Mouse (Mus musculus) cerebellum, postnatal 4 days (tissue): ENCODE results near the gene Slain2.

Experiments
- DNase-seq, 2 experiments: peaks; one replicate each; pipeline ENCODE4 v3.0.0; 2022; ENCODE audit warnings: low spot score in 2 of 2, mixed read lengths in 1 of 2

The Slain2 gene

DNA sequence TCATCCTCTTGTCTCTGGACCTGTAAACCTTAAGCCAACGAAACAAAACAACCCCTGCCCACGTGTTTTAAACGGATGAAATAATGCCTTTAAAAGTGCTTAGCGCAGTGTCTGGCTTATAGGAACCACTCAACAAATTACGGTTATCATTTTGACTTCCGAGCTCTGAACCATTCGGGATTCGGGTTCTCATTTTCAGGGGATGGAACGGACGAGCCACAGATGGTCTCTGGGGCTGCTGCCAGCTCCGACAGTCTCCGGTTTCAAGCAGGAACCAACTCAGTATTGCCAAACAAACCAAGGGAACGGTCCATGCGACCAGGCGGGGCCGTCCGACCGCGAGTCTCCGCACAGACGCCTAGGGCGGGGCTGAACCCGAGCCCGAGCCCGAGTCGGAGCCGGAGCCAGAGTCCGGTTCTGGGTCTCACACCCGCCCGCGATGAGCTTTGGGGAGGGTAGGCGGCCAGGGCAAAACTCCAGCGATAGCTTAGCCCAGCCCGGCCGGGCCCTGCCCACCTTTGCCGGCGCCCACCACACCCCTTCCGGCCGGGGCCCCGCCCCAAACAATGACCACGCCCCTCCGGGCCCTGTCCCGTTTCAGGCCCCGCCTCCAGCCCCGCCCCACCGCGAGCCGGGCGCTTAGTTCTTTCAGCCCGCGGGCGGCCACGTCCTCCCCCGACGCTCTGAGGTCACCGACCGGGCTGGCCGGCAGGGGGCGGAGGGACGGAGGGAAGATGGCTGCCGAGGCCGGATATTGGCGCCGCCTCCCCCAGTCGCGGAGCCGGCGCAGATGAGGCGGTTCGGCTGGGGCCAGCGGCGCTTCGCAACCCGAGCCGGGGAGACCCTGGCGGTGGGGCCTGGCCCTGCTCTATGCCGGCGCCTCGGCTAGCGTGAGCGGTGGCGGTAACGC, at the start of gene Slain2:
Gene Slain2, plus strand, starts transcription at position 657 of the 910 bp plus-strand sequence.
- DNase-seq, result peak; percentile 97 to 99

DNA sequence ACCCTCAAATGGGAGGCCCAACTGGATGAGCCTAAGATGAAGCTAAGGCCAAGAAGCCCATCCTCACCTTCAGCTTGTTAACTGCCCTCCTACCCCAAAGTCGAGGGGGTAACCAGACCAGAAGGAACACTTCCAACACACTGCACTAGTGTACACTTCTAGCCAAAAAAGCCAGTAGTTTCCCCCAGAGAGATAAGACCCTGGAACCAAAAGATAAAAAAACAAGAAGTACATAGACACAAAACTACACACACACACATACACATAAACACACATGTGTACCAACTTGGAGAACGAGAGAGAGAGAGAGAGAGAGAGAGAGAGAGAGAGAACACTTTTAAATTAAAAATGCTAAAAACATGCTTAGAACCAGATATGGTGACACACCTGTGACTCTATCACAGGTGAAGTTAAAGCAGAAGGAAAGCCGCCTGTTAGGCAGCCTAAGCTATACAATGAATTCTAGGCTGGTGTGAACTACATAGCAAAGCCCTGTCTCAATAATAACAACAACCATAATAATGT, 49.4 kb upstream of the Slain2 start:
- no peak for DNase-seq

DNA sequence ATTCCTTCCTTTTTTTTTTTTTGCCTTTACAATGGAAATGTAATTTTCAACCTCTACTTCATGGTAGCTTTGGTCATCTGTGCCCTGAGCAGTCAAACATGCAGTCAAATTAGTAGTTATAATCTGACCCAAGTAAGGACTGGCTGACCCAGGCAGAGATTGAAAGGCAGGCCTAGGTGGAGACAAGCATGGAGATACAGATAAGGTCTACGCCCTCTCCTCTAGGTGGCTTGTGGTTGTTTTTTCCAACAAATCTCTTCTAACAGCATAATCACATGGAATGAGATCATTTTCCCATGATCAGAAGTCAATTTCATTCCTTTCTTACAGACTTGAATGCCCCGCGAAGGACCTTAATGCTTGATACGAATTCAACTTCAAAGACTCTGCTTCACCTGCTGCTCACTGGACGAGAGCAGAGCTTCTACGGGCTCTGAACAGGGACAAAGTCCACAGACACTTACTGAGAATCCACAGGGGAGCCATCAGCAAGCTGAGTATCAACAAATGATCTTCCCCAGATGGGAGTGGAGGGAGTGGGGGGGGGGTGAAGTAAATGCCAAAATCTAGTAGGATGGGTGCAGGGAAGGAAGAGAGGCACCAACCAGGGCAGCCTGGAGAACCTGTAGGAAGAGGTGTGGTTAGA, 47.7 kb upstream of the Slain2 start:
- no peak for DNase-seq

- DNase-seq, result no peak
Measured at GRCm38 (mm10) chr5:72867036-72867672, 47.0 kb upstream of the Slain2 start.

DNA sequence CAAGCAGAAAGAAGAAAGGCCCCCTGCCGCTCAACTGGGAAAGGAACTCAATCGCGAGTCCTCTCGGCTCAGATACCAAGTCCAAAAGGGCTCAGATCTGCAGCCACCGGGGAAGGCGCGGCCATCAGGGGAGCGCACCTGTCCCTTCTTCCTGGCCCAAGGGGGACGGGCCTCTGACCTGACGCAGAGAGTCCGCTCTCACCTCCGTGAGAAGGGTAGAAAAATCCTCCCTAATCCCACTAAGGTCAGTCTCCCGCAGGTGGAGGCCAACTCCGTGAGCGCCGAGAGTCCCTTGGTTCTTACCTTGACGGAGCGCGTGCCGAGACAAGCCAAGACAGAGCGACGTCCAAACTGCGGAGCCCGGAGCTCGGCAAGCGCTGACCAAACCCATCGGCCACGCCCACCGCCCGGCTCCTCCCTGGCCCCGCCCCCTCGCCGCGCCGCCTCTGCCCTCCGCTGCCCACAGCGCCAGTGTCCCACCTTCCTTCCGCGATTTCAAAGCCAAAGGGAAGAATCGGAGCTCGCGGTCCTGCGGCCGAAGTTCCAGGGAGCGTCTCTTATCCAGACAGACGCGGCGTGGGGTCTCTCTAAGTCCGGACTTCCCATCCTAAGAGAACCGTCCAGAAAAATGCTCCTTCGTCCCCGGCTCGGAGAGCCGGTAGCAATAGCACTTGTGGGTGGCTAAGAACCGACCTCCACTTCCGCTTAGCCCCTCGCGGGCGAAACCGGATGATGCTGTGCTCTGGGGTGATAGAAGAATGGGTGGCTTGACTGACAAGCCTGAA, 45.8 kb upstream of the Slain2 start, which contains the start of gene Tec:
Gene Tec, minus strand, starts transcription at position 393 of the 785 bp plus-strand sequence.
- peak; percentile 77 to 89 for DNase-seq

DNA sequence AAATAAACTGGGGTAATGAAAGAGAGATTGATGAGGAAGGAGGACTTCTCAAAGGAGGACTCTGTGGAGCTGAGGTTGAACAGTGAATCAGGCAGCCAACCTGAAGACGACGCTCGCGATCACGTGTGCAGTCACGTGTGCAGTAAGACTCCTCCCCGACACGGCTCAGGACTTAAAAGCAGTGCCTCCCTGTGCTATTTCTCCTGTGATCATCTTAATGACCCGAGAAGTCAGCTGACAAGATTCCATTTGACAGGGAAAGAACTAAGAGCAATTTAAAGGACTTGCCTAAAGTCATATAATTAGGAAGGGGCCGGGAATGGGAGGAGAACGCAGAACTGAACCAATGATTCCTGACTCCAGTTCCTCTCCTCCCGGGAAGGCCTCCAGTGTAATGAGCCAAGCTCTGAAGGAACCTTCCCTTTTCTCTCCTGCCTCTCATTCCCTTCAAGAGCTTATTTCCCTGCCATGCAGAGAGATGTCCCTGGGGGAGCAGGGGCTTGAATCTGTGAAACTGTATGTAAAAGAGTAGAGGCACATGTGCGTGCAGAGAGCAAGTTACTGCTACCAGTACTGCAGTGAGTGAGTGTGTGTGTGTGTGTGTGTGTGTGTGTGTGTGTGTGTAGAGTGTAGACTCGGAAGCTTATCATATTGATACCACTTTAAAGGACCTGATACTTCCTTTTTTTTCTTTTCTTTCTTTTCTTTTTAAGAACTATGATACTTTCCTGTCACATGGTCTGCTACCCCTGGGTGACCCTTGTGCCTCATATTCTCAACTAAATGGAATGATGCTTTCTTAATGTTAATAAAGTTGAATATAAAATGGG, 44.1 kb upstream of the Slain2 start:
- DNase-seq, result no peak

- no peak for DNase-seq
Measured at GRCm38 (mm10) chr5:72871114-72871513, 43.0 kb upstream of the Slain2 start.

DNA sequence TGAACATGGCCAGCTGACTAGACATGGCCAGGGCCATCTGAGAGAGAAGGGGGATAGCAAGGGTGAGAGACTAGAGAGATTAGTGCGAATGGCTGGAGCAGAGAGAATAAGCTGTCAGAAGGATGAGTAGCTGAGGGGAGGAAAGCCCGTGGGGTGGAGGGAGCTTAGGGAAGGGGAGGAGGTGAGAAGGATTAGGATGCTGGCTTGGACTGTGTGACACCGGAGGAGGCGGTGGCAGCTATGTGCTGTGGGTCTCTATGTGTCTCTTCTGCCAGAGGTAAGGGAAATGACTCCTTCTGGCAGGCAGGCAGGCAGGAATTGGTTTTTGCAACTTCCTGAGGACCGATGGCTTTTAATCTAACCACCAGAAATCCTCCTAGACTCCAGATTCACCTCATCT, 34.4 kb upstream of the Slain2 start:
- no peak for DNase-seq

DNA sequence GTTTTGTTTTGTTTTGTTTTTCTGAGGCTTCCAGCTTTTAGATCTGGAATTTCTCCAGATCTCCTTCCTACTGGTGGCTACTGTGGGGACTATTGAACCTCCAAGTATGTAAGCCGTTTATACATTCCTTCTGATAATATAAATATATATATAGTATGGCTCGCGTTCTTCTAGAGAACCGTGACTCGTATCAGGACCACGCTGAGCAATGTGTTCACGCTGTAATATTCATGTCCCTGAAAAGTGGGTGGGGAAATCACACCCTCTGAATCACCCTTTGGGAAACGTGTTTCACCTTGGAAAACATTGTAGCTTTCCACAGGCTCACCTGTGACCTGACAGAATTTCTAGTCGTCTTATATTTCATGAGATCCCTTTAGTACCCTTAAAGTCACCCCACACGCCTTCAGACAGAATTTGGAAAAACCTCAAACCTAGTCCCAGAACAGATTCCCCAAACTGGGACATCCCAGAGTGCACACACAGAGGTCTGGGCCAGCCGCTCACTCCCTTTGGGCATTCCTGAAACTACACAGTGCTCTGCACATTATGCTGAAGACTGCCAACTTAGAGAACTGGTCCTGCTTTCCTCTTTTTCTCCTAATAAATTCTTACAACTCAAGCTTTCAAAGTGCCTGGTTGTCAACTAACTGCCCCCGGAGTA, 32.2 kb upstream of the Slain2 start:
- no peak for DNase-seq

DNA sequence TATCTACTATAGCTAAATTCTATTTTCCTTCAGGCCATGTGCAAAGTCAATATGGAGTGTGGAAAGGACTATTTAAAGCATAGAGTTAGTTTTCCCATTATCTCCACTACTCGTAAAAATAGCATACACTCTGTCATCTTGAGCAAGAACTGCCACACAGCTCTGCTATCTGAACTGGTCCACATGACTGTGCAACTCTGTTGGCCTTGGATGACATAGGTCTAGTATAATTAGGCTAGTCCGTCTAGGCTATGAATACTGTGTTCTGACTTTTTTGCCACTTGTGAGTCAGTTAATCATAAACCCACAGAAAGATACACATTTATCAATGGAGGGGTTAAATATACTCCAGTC, 31.7 kb upstream of the Slain2 start:
- no peak for DNase-seq

- DNase-seq, result no peak
Measured at GRCm38 (mm10) chr5:72883706-72884105, 30.4 kb upstream of the Slain2 start.

- no peak for DNase-seq
Measured at GRCm38 (mm10) chr5:72886458-72887222, 27.5 kb upstream of the Slain2 start.

DNA sequence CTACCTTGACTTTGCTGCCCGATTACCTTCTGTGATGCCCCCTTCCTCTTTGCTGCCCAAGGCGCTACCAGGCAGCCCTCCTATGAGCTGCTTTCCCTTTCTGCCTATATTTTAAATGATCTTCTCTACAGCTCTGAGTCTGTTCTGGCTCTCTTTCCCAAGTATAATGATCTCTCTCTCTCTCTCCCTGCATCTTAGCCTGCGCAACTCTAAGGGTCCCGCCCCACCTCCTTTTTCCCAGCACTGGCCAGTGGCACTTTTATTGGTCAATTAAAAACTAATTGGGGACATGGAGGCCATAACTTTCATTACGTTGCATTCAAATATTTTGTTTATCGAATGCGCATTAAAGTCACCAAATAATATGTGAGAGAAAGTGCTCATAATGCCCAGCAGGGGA, 25.8 kb upstream of the Slain2 start:
- DNase-seq, result no peak

DNA sequence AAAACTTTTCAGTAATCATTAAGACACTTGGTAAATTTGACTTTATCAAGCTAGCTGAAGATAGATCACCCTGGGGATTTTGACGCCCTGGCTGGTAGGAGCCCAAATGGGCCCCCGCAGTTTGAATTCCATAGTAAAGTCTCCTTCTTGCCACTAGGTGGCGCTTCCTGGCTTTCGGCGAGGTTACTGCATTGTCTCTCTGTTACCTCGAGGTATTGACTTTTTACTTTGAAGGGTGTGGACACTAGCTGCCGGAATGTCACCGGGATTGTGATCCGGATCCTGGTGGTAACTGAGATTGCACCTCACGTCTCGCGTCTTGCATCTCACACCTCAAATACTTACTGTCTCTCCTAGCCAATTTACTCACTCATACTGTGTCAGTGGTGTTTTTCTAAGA, 22.6 kb upstream of the Slain2 start:
- DNase-seq, result peak in 1 of 2 experiments; percentile 37

DNA sequence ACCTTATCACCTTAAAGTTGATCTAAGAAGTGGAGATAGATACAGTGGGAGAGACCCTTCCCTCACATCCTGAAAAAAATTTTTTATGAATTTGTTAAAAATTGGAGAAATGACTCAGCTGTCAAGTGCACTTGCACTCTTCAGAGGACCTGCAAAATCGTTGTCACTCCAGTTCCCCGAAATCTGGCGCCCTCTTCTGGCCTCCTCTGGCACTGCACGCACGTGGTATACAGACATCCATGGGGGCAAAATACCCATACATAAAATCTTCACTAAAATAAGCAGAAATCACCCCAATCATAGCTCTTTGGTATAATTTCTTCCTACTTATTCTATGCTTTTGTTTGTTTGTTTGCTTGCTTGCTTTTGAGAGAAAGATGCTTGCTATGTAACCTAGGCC, 20.1 kb upstream of the Slain2 start:
- peak in 1 of 2 experiments; percentile 28 for DNase-seq

DNA sequence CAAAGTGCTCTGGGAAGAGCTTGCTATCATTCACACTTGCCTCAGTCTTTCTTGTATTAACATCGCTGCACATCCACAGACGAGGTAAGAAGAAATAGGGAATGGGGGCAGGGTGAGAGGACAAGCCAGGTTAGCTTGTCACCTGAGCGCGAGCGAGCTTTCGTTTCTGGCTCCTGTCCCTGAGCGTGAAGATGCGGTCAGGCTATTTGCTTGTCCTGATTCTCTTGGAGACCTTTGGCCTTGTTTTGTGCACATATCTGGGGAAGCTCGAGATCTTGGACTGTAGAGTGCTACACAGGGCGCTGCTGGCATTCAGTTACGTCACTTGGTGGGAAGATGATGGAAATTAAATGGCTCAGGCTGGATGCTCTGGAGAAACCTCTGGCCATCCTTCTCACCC, 18.8 kb upstream of the Slain2 start:
- no peak for DNase-seq

DNA sequence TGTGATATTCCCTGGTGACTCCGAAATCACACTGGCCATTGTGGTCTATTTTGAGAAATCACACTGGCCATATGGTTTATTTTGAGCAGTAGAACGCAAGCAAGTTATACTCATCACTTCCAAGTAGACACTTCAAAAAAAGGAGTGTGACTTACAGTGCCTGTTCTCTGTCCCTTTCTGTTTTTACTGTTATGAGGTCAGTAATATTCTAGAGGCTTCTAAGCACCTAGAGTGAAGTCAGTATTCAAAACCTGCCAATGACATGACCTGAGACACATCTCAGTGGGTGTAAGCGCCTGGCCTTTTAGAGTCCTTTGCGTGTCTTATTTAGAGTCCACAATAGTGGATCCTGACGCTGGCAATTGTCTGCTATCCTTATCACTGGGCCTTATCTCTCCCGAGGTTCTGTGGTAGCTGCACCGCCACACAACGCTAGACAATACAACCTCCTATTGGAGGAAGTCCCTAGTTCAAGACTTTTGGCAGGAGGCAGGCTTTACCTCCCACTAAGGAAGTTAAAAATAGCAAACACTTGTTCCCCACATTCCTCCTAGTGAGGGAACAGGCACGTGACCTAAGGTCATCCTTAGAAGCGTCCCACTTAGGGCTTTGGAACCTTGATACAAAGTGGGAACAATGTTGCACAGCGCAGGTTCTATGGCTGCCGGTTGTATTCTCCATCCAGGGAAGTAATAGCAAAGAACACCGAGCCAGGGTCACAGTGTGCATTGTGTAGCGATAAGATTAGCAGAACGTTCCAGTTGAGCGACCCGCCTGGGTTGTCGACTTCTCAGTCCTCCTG, 17.4 kb upstream of the Slain2 start:
- DNase-seq, result no peak

DNA sequence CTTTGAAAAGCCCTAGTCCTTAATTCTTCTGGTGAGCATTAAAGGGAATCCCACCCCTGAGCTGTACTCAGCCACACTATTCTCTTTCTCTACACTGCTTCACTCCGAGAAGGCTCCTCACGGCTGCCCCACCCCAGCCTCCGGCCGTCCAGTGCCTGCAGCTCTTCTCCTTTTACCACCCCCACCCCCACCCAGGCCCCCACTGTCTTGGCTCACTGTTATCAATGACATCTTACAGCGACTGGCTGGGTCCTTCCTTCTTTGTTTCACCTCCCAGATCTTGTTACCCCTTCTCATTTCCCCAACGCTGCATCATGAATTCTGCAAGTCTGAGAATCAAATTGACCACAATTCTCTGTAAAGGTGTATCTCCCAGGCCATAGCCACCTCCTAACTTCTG, 16.1 kb upstream of the Slain2 start:
- DNase-seq, result no peak

GRCm38 (mm10) chr5:72899255-72899654, 14.8 kb upstream of the Slain2 start:
- DNase-seq, result no peak
